Mouse (Mus musculus) kidney, postnatal 25 days (tissue): ENCODE measurements around the gene Cblc.
A peak's percentile ranks its signal among the peaks of the same experiment; 100 is the strongest.
"Not testable (repeated sequence)": the region's sequence is repeated elsewhere in the genome, so short reads cannot be mapped to it uniquely, and the experiment has no call there.

Experiments used
- DNase-seq, 2 experiments: peaks; one replicate each; pipeline ENCODE4 v3.0.0; 2021; ENCODE audit warnings: mixed read lengths in 2 of 2

The Cblc gene

GRCm38 (mm10) chr7:19818440-19818839 lies 21.8 kb upstream of the Cblc start:
- no peak for DNase-seq

DNA sequence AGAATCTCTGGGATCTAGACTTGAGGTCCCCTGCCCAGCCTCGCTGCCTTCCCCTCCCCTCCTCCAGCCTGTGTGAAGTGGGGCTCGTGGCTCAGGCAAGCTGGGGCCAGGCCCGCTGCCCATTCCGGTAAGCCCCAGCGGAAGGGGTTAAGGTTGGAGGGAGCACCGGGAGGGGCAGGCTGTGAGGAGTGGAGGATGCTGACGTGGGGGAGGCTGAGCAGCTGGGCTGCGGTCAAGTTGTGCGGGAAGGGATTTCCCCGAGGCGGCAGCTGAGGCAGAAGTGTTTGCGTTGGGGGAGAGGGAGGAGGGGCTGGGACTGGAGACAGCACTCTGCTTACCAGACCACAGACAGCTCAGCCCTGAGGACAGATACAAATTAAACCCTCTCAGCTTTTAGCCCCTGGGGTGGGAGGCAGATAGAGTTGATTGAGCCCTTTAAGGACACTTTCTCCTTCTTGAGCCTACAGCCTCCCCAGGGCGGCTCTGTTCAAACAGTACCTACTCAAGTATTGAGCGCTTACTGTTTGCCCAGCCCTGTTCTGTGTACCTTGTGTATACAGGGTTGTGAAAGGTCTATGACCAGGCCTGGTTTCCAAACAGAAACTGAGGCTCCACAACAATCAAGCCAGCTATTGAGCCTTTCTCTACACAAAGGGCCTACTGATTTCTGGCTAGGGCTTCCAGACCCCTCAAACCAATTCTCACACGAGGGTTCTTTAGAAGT lies 20.9 kb upstream of the Cblc start:
- peak; percentile 37 to 67 for DNase-seq

DNA sequence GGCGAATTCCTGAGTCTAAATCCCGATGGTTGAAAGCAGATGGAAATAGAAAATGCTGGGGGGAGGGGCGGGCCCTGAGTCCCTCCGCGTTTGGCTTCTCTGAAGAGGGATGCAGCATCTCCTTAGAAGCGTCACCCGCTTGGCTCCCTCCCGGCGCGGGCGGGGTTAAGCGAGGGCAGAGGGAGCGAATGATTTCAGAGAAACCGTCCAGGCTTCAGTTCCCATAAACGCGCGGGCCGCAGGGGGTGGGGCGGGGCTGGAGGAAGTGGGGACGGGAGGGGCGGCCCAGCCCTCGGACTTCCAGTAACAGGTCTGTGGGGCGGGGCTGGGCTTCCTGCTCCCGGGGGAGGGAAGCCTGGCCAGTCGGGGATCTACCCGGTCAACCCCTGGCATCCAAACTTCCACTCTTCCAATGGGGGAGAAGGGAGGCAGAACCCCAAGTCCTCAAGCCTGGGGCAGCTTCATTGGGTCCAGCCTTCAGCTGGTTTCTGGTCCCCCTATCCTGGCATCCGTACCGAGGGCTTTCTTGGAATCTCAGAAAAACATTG lies 19.7 kb upstream of the Cblc start:
- peak; percentile 92 to 95 for DNase-seq

DNA sequence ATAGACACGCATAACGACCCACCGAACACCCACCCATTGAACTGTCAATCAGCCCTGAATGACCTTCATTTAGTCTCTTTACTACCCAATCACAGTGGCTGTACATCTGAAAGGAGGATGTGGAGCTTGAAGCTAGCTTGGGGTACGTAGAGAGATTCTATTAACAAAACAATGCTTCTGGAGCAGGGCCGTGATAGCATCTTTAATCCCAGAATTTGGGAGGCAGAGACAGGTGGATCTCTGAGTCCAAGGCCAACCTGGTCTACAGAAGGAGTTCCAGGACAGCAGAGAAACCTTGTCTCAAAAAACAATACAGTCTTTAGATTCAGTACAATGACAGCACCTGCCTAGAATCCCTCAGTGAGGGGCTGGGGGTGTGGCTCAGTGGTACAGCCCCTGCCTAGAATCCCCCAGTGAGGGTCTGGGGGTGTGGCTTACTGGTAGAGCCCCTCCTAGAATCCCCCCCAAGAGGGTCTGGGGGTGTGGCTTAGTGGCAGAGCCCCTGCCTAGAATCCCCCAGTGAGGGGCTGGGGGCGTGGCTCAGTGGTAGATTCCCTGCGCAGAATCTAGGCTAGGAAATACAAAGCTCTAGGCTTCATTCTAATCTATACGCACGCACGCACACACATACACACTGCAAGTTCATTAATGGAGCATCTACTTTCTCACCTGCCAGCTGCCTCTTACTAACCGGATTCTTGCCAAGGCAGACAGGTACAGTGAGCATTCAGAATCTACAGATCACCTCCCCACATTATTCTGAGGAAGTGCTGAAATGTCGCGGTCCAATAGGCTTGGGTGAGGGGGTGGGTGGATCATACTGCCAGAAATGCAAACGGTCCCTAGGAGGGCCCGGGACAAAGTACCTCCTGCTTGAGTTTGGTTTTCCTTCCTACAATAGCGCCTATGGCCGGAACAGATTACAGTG lies 19.0 kb upstream of the Cblc start:
- DNase-seq: no peak

GRCm38 (mm10) chr7:19813579-19814122 lies 17.0 kb upstream of the Cblc start:
- DNase-seq: no peak

DNA sequence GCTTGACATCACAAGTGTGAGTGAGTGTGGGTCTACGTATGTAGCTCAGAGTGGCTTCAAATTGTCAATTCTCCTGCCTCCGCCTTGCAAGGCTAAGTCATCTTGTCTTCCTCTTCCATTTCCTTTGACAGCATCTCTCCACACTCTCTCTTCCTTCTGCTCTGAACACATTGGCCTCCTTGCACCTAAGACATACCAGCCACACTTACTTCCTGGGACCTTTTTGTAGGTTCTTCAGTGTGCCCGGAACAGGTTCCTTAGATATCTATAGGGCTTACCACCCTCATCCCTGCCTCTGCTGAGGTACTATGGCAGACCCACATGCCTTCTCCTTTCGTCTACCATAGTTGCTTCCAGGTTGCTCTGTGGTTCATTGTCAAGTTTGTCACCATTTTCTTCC lies 16.6 kb upstream of the Cblc start:
- no peak for DNase-seq

GRCm38 (mm10) chr7:19811114-19811513 lies 14.5 kb upstream of the Cblc start:
- DNase-seq: peak; percentile 82 to 90

- peak; percentile 41 to 73 for DNase-seq
Observed at GRCm38 (mm10) chr7:19809369-19809768, 12.8 kb upstream of the Cblc start.

- no peak for DNase-seq
Observed at GRCm38 (mm10) chr7:19806356-19806969, 9.9 kb upstream of the Cblc start.

GRCm38 (mm10) chr7:19802995-19803394 lies 6.4 kb upstream of the Cblc start:
- DNase-seq: peak; percentile 67 to 86

DNA sequence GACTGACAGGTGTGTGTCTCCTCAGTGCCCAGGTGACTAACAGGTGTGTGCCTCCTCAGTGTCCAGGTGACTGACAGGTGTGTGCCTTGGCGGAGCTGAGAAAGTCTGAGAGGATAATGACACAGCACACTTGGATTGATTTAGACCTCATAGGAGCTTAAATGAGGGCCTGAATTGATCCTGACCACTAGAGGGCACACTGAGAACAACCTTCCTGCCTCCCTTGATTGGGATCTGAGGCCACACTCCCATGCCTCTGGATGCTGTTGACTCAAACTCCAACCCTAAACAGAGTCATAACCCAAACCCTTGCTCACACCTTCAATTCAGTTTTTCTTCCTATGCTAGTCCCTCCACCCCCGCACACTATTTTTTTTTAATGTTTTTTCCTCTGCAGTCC lies 4.2 kb upstream of the Cblc start:
- peak; percentile 75 to 81 for DNase-seq

- peak in 1 of 2 experiments; percentile 54 for DNase-seq
Observed at GRCm38 (mm10) chr7:19796254-19796653, 355 bp downstream of the Cblc start.

DNA sequence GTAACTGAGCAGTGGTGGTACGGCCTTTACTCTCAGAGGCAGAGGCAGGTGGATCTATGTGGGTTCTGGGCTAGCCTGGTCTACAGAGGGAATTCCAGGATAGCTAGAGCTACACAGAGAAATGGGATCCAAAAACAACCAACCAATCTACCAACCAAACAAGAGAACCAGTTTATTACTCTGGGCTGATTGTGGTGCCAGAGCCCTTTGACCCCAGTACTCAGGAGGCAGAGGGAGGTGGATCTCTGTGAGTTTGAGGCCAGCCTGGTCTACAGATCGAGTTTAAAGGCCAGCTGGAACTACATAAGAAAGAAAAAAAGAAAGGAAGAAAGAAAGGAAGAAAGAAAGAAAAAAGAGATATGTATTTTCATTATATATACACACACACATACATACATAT lies 1.4 kb downstream of the Cblc start:
- no peak for DNase-seq

DNA sequence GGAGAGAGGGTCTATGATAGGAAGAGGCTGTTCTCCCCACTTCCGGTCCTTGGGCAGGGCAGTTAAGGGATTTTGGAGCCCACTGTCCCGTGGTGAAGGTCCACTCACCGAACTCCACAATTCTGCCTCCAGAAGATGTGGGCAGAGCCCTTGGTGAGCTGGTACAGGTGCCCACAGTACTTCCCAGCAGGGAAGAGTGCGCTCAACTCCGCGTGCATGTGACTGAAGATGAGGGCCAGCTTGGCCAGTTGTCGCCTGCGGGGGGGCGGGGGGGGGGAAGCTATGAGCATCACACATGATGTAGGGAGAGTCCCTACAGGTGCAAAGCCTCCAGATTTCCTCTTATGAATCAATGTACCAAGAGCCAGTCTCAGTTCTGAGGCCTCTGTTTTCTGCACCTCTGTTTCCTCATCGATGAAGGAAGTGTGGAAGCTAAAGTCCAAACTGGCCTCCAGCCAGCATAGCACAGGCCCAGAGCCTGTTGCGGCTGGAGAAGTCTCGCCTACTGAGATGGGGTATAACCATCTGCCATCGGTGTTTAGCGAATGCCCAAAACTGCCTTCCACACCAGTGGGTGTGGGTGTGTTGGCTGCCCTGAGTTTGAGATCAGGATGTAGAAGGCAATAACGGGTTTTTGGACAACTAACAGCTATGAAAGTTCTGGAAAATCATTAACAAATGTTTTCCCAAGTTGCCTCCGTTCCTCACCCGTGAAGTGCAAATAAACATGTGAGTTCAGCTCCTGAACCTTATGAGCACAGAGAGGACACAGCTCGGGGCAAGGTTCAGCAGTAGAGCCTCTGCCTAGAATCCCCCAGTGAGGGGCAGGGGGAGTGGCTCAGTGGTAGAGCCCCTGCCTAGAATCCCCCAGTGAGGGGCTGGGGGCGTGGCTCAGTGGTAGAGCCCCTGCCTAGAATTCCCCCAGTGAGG lies 3.6 kb downstream of the Cblc start:
- DNase-seq: peak; percentile 52 to 85

GRCm38 (mm10) chr7:19791504-19791903 lies 5.1 kb downstream of the Cblc start:
- not testable (repeated sequence) for DNase-seq

DNA sequence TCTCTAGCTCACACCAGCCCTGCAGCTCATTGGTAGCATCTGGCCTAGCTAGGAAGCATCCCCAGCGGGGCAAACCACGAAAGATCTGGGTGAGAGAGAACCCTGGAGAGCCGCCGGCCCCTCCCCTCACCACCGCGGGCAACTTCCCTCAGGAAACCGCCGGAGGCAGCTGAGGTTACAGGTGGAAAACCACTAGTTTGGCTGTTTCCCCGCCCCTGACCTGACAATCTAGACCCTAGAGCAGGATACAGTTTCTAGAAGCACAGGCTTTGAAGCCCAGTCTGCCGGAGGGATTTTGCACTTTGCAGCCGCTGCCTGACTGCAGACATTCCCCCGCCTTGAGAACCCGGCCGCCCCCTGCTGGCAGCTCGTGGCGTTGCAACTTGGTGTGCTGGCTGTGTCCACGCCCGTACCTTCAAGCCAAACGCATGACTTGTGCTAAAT lies 6.7 kb downstream of the Cblc start:
- DNase-seq: peak; percentile 90 to 94

DNA sequence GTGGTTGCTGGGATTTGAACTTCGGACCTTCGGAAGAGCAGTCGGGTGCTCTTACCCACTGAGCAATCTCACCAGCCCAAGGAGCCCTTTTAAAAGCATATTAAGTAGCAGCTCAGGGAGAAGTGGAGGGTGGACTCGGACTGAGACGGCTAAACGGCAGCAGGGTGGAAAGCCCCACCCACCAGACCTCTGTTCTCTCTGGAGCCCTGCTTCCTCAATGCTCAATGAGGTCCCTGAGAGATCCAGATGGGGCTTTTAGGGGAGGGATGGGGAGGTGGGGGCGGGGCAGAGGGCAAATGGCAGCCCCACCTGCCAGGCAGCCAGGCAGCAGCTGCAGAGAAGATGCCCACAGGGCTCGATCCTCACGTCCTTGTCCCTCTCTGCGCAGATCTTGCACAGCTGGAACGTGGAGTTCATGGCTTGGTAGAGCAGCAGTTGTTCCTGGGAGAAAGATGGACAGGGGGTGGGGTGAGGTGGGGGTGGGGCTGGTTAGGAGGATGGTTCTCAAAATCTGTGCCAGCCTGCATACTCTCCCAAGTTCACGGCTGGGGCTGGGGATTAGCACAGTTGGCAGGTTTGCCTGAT lies 10.6 kb downstream of the Cblc start:
- no peak for DNase-seq

GRCm38 (mm10) chr7:19784764-19785535 lies 11.7 kb downstream of the Cblc start:
- DNase-seq: no peak

DNA sequence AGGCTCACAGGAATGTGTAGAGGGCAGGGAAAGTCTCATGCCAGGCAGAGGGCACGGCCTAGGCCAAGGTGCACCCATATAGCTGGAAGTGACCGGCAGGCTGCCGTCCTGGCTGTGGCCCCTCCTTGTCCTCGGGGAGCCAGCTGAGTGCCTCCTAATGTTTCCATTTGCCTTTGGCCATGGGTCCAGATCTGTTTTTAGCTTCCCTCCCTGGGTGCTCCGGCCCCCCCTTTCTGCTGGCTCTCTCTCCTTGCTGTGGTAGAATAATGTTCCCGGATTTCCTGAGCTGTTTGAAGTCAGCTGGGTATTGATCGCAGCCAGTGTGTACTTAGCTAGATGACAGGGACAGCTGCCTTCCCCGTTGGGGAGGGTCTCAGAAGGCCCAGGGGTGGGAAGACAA lies 13.0 kb downstream of the Cblc start:
- DNase-seq: peak; percentile 55 to 76

DNA sequence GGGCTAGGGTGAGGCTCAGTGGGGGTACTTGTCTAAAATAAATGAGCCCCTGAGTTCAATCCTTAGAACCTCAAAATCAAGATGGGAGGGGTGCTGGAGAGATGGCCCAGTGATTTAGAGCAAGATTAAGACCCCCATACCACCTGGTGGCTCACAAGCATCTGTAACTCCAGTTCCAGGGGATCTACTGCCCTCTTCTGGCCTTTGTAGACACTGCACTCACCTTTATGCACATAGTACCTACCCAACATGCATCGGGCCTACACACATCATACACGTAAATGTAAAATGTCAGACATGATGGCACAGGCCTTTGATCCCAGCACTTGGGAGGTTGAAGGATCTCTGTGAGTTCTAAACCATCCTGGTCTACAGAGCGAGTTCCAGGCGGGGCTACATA lies 14.0 kb downstream of the Cblc start:
- DNase-seq: peak; percentile 39 to 72
